Mouse (Mus musculus): ENCODE results near the gene Irx4.

- TF ChIP-seq CTCF (IDR thresholded peaks at IDR 0.05; ENCODE audit: low read depth, low read length) (no peak), POLR2A (IDR thresholded peaks at IDR 0.05; ENCODE audit: extremely low read depth, insufficient read depth, low read length) (no peak)
These were observed 904 bp downstream of the Irx4 start for GRCm38 (mm10) chr13:73261036-73261730.

Measured in liver, adult 2 months (tissue).